Mouse (Mus musculus) MEL (cell line): Measurements from ENCODE around the gene Abhd12.

ENCODE experiments used
- CTCF ChIP-seq, 3 experiments: IDR thresholded peaks in 2 of 3; conservative IDR thresholded peaks in 1 of 3; 2 replicates each; pipeline ENCODE4 v1.5.1; 2011 to 2012; ENCODE audit warnings: low read length in 3 of 3, low read depth in 2 of 3, mild to moderate bottlenecking in 2 of 3, improper control_type of control experiment in 1 of 3, inconsistent platforms in 1 of 3, mixed read lengths in 1 of 3, moderate library complexity in 1 of 3; ENCODE audit not compliant: control insufficient read depth in 1 of 3, insufficient read depth in 1 of 3, poor library complexity in 1 of 3, severe bottlenecking in 1 of 3
- ELF1 ChIP-seq: IDR thresholded peaks from 2 replicates; pipeline ENCODE4 v1.6.1; 2014; ENCODE audit warnings: low read depth, mild to moderate bottlenecking, inconsistent platforms, low read length, improper control_type of control experiment, moderate library complexity
- JUND ChIP-seq: IDR thresholded peaks from 2 replicates; pipeline ENCODE4 v1.6.1; 2011; ENCODE audit warnings: low read depth, mild to moderate bottlenecking, improper control_type of control experiment, low read length
- MXI1 ChIP-seq: IDR thresholded peaks from 2 replicates; pipeline ENCODE4 v1.6.1; 2011; ENCODE audit warnings: mild to moderate bottlenecking, low read depth, low read length, improper control_type of control experiment
- POLR2A ChIP-seq, 2 experiments: IDR thresholded peaks; 2 replicates each; pipeline ENCODE4 v1.6.1; 2011 to 2012; ENCODE audit warnings: low read length in 2 of 2, mild to moderate bottlenecking in 2 of 2, control low read depth in 1 of 2, improper control_type of control experiment in 1 of 2, low read depth in 1 of 2, moderate library complexity in 1 of 2; ENCODE audit not compliant: control insufficient read depth in 1 of 2, insufficient read depth in 1 of 2, poor library complexity in 1 of 2
- SIN3A ChIP-seq: IDR thresholded peaks from 2 replicates; pipeline ENCODE4 v1.6.1; 2012; ENCODE audit warnings: low read length, improper control_type of control experiment, inconsistent platforms
- SMC3 ChIP-seq: IDR thresholded peaks from 2 replicates; pipeline ENCODE4 v1.6.1; 2011; ENCODE audit warnings: low read depth, low read length, improper control_type of control experiment
- USF1 ChIP-seq: IDR thresholded peaks from 2 replicates; pipeline ENCODE4 v1.6.1; 2014; ENCODE audit warnings: low read depth, mild to moderate bottlenecking, inconsistent platforms, low read length, improper control_type of control experiment, moderate library complexity

- TF ChIP-seq SMC3 (no peak), MXI1 (no peak), USF1 (no peak), ELF1 (no peak), JUND (no peak), CTCF (IDR thresholded peaks at IDR 0.05 in 2 of 3, conservative IDR thresholded peaks at IDR 0.05 in 1 of 3; ENCODE audit: control insufficient read depth in 1 of 3, insufficient read depth in 1 of 3, low read depth in 2 of 3, low read length in 3 of 3, poor library complexity in 1 of 3, severe bottlenecking in 1 of 3) (no peak), POLR2A (IDR thresholded peaks at IDR 0.05; ENCODE audit: control insufficient read depth in 1 of 2, insufficient read depth in 1 of 2, low read depth in 1 of 2, low read length in 2 of 2, poor library complexity in 1 of 2) (no peak), SIN3A (no peak)
These were observed 37.5 kb downstream of the Abhd12 start for GRCm38 (mm10) chr2:150867021-150867420.
